ENCODE assay signal across 13 mouse cellular contexts in the genomic region with DNA sequence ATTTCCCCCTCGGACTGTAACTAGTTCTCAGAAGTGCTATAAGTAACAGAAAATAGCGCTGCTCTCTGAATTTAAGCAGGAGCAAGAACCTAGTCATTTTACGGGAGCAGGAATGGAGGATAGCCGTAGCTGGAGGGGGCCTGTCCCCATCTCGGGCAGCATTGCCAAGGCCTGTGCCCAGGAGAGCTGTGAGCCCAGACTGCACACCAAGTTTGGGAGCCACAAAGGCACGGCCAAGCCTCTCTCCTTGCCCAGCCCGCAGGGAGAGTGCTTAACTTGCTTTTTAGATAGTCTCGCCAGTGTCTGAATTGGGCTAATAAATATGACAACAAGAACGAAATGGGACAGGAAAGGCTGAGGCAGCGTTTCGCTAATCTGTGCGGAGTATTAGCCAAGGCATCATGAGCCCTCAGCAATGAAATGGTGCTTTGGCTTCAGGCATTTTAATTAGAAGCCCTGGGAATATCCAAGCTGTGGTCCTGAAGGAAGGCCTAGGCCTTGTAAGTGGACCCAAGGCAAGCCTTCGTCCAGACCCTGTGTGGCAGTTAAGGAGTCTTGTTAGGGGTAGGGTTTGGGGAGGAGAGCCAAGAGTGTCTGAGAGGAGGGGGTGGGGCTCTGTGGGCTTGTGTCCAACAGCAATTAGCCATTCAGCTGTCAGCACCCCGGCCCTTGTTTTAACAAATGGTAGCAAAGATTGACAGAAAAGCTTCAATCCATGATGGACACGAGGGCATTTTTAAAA. TPM values are rescaled to one million over a fixed set of nuclear protein-coding genes. Genes with fewer than 3 reads are reported as not detected.
DNase-seq lines count a peak whose midpoint lies in the region; ATAC-seq lines count a peak whose summit lies in the region.
"Had no signal": no experiment of that assay in that cellular context is flagged by ENCODE, and none has a peak within 500 bp of the region (broad histone marks: within the 10 kb centered on the region; RNA-seq: fewer than 3 reads in every experiment).

No protein-coding gene starts in this region.

- H3K9me3 ChIP-seq in hindbrain, embryonic 13.5 days, result no peaks in the 10 kb centered on the region
- no peaks in the 10 kb centered on the region for H3K9me3 ChIP-seq in hindbrain, embryonic 11.5 days (ENCODE audit: control insufficient read depth, low read length)
- H3K9me3 ChIP-seq in forebrain, embryonic 13.5 days (replicated peaks), result no peaks in the 10 kb centered on the region
- no peaks in the 10 kb centered on the region for H3K9me3 ChIP-seq in hindbrain, embryonic 14.5 days (ENCODE audit: control insufficient read depth, low read length)
- H3K9me3 ChIP-seq in midbrain, embryonic 14.5 days (ENCODE audit: control insufficient read depth, low read length), result no peaks in the 10 kb centered on the region
- H3K9me3 ChIP-seq: embryonic facial prominence, embryonic 13.5 days had no signal

- peaks cover 15% of the 10 kb centered on the region for H3K4me1 ChIP-seq in hindbrain, embryonic 13.5 days (replicated peaks)
- H3K4me1 ChIP-seq in hindbrain, embryonic 11.5 days (replicated peaks; ENCODE audit: control insufficient read depth, insufficient read depth, low read length), result no peaks in the 10 kb centered on the region
- peaks cover 26% of the 10 kb centered on the region for H3K4me1 ChIP-seq in forebrain, embryonic 13.5 days
- peaks cover 7% of the 10 kb centered on the region; the same call in 1 of the 2 replicates for H3K4me1 ChIP-seq in hindbrain, embryonic 14.5 days (replicated peaks; ENCODE audit: control insufficient read depth, insufficient read depth, low read length)
- H3K4me1 ChIP-seq in midbrain, embryonic 14.5 days (ENCODE audit: control insufficient read depth, insufficient read depth, low read length), result 0 out of 2 replicates have a peak, but pooled peaks cover 8% of the 10 kb centered on the region
- H3K4me1 ChIP-seq: embryonic facial prominence, embryonic 13.5 days had no signal

- H3K36me3 ChIP-seq in hindbrain, embryonic 13.5 days, result no peaks in the 10 kb centered on the region
- no peaks in the 10 kb centered on the region for H3K36me3 ChIP-seq in hindbrain, embryonic 11.5 days (ENCODE audit: control insufficient read depth, insufficient read depth, low read length)
- no peaks in the 10 kb centered on the region for H3K36me3 ChIP-seq in forebrain, embryonic 13.5 days (ENCODE audit: poor library complexity, severe bottlenecking)
- H3K36me3 ChIP-seq in hindbrain, embryonic 14.5 days (replicated peaks; ENCODE audit: control insufficient read depth, insufficient read depth), result no peaks in the 10 kb centered on the region
- H3K36me3 ChIP-seq in midbrain, embryonic 14.5 days (ENCODE audit: control insufficient read depth, insufficient read depth, low read length), result no peaks in the 10 kb centered on the region
- H3K36me3 ChIP-seq: embryonic facial prominence, embryonic 13.5 days had no signal

- H3K9ac ChIP-seq in hindbrain, embryonic 13.5 days, result no peak overlapping the region
- no peak overlapping the region for H3K9ac ChIP-seq in hindbrain, embryonic 11.5 days (ENCODE audit: low read depth, low read length)
- no peak overlapping the region for H3K9ac ChIP-seq in forebrain, embryonic 13.5 days
- H3K9ac ChIP-seq in hindbrain, embryonic 14.5 days, result no peak overlapping the region
- no peak overlapping the region for H3K9ac ChIP-seq in midbrain, embryonic 14.5 days (replicated peaks; ENCODE audit: low read length)
- H3K9ac ChIP-seq: embryonic facial prominence, embryonic 13.5 days had no signal

- H3K27ac ChIP-seq in hindbrain, embryonic 13.5 days, result peak overlapping the region; percentile 32; the same call in 1 of the 2 replicates
- H3K27ac ChIP-seq in hindbrain, embryonic 11.5 days (ENCODE audit: low read depth, low read length), result no peak overlapping the region
- peak overlapping the region; percentile 91 for H3K27ac ChIP-seq in forebrain, embryonic 13.5 days
- H3K27ac ChIP-seq in hindbrain, embryonic 14.5 days, result no peak overlapping the region
- no peak overlapping the region for H3K27ac ChIP-seq in midbrain, embryonic 14.5 days (replicated peaks; ENCODE audit: low read depth, low read length)
- H3K27ac ChIP-seq: embryonic facial prominence, embryonic 13.5 days had no signal

- H3K4me3 ChIP-seq in hindbrain, embryonic 13.5 days, result no peak overlapping the region
- H3K4me3 ChIP-seq in hindbrain, embryonic 11.5 days (ENCODE audit: low read depth, low read length), result no peak overlapping the region
- no peak overlapping the region for H3K4me3 ChIP-seq in forebrain, embryonic 13.5 days
- H3K4me3 ChIP-seq in hindbrain, embryonic 14.5 days (replicated peaks; ENCODE audit: low read length), result no peak overlapping the region
- no peak overlapping the region for H3K4me3 ChIP-seq in midbrain, embryonic 14.5 days (replicated peaks; ENCODE audit: low read depth, low read length)
- H3K4me3 ChIP-seq: embryonic facial prominence, embryonic 13.5 days had no signal

- H3K27me3 ChIP-seq in hindbrain, embryonic 13.5 days, result 0 out of 2 replicates have a peak, but pooled peaks cover 2% of the 10 kb centered on the region
- H3K27me3 ChIP-seq in hindbrain, embryonic 11.5 days (ENCODE audit: control insufficient read depth, insufficient read depth, low read length), result no peaks in the 10 kb centered on the region
- peaks cover 10% of the 10 kb centered on the region for H3K27me3 ChIP-seq in forebrain, embryonic 13.5 days
- H3K27me3 ChIP-seq in hindbrain, embryonic 14.5 days (ENCODE audit: control insufficient read depth, insufficient read depth, low read length), result no peaks in the 10 kb centered on the region
- H3K27me3 ChIP-seq in midbrain, embryonic 14.5 days (ENCODE audit: control insufficient read depth, insufficient read depth, low read length), result no peaks in the 10 kb centered on the region
- H3K27me3 ChIP-seq: embryonic facial prominence, embryonic 13.5 days had no signal

- 71% methylated on average over 15 of the region's 15 CpGs for WGBS in hindbrain, embryonic 13.5 days
- 88% methylated on average over 15 of the region's 15 CpGs for WGBS in hindbrain, embryonic 11.5 days
- 34% methylated on average over 15 of the region's 15 CpGs for WGBS in forebrain, embryonic 13.5 days
- WGBS in hindbrain, embryonic 14.5 days, result 59% methylated on average over 15 of the region's 15 CpGs
- WGBS in midbrain, embryonic 14.5 days, result 67% methylated on average over 15 of the region's 15 CpGs

- no peak overlapping the region for H3K4me2 ChIP-seq in hindbrain, embryonic 13.5 days
- no peak overlapping the region for H3K4me2 ChIP-seq in hindbrain, embryonic 11.5 days (replicated peaks; ENCODE audit: low read depth, low read length)
- 0 out of 2 replicates have a peak overlapping the region, but pooled peaks have one; percentile 8 for H3K4me2 ChIP-seq in forebrain, embryonic 13.5 days
- no peak overlapping the region for H3K4me2 ChIP-seq in hindbrain, embryonic 14.5 days (replicated peaks)
- H3K4me2 ChIP-seq in midbrain, embryonic 14.5 days (ENCODE audit: low read length), result no peak overlapping the region
- H3K4me2 ChIP-seq: embryonic facial prominence, embryonic 13.5 days had no signal

- DNase-seq in hindbrain, embryonic 11.5 days (ENCODE audit: low spot score), result no peak
- peak; percentile 27 for DNase-seq in hindbrain, embryonic 14.5 days (ENCODE audit: low spot score)
- DNase-seq in midbrain, embryonic 14.5 days, result peak; percentile 54
- DNase-seq in adipocyte (ENCODE audit: low spot score), result no peak
- DNase-seq in ovary, adult 18-20 months (ENCODE audit: low spot score), result no peak
- DNase-seq: cerebellum, postnatal 36 days; heart, adult 18-20 months; heart, postnatal 10 days had no signal

- 0 out of 2 replicates have a peak, but pooled peaks have one; percentile 43 for ATAC-seq in hindbrain, embryonic 13.5 days (ENCODE audit: low FRiP score)
- ATAC-seq in hindbrain, embryonic 11.5 days (ENCODE audit: low FRiP score), result no peak
- ATAC-seq in forebrain, embryonic 13.5 days, result peak; percentile 95
- ATAC-seq in hindbrain, embryonic 14.5 days (ENCODE audit: low FRiP score), result 0 out of 2 replicates have a peak, but pooled peaks have one; percentile 41
- peak; percentile 66 for ATAC-seq in midbrain, embryonic 14.5 days (ENCODE audit: low FRiP score, low TSS enrichment)
- ATAC-seq: CD4-positive, CD25-positive, alpha-beta regulatory T cell, adult 4 months; intestine, postnatal 0 days had no signal

RNA-seq across cellular contexts. Expression of gene Scml4, which starts 12.3 kb away (rescaled TPM):
- polyA plus RNA-seq in hindbrain, embryonic 13.5 days (2015; fragmentation: Nextera tagmentation; extraction: Ambion mirVana), result 7.1 and 10.2 TPM in 2 replicates
- polyA plus RNA-seq in hindbrain, embryonic 11.5 days (2014; fragmentation: Nextera tagmentation; extraction: Ambion mirVana), result 2.2 and 2.5 TPM in 2 replicates
- polyA plus RNA-seq in forebrain, embryonic 13.5 days (2015; fragmentation: Nextera tagmentation; extraction: Ambion mirVana), result 5.2 and 7.6 TPM in 2 replicates
- polyA plus RNA-seq in hindbrain, embryonic 14.5 days (2014; fragmentation: Nextera tagmentation; extraction: Ambion mirVana), result 9.3 and 13.3 TPM in 2 replicates
- polyA plus RNA-seq in midbrain, embryonic 14.5 days (2014; fragmentation: Nextera tagmentation; extraction: Ambion mirVana), result 12.8 and 18.2 TPM in 2 replicates

Comparison
In these comparisons a context has a peak if more than half of its experiments do, and no peak if none do; other contexts are left out.
1. H3K27ac ChIP-seq: peak in hindbrain, embryonic 13.5 days (single experiment) and forebrain, embryonic 13.5 days (single experiment); none in hindbrain, embryonic 11.5 days (single experiment), hindbrain, embryonic 14.5 days (single experiment) and midbrain, embryonic 14.5 days (single experiment).
2. DNase-seq: peak in hindbrain, embryonic 14.5 days (single experiment) and midbrain, embryonic 14.5 days (single experiment); none in hindbrain, embryonic 11.5 days (single experiment), adipocyte (single experiment) and ovary, adult 18-20 months (single experiment).